Mouse (Mus musculus) intestine, embryonic 15.5 days (tissue): ENCODE measurements at regions not wholly inside any gene's neighbourhood (a gene's known extent, or its start where the extent isn't known, plus 50 kb on each side); places are given as distances from the start of the nearest gene placed in this dataset.
"Not testable (repeated sequence)": the region's sequence is repeated elsewhere in the genome, so short reads cannot be mapped to it uniquely, and the experiment has no call there.

Experiments used
- ATAC-seq: fragments of 200-750 bp; cut with Nextera tagmentation; 2 replicates; pipeline ENCODE4 v1.8.0; 2017; ENCODE audit warnings: moderate TSS enrichment, moderate library complexity
- H3K27ac ChIP-seq: fragments of 300-500 bp; sonication (generic); 2 replicates; pipeline ENCODE4 v1.5.1; 2015; ENCODE audit warnings: mild to moderate bottlenecking, inconsistent platforms
- H3K27me3 ChIP-seq: fragments of 300-500 bp; sonication (generic); replicated peaks from 2 replicates; pipeline ENCODE4 v1.6.1; 2015; ENCODE audit warnings: inconsistent platforms
- H3K36me3 ChIP-seq: fragments of 300-500 bp; sonication (generic); 2 replicates; pipeline ENCODE4 v1.6.1; 2015; ENCODE audit warnings: inconsistent platforms
- H3K4me1 ChIP-seq: fragments of 300-500 bp; sonication (generic); replicated peaks from 2 replicates; pipeline ENCODE4 v1.6.1; 2015; ENCODE audit warnings: inconsistent platforms
- H3K4me2 ChIP-seq: fragments of 300-500 bp; sonication (generic); replicated peaks from 2 replicates; pipeline ENCODE4 v1.6.1; 2015; ENCODE audit warnings: mild to moderate bottlenecking, inconsistent platforms
- H3K4me3 ChIP-seq: fragments of 300-500 bp; sonication (generic); replicated peaks from 2 replicates; pipeline ENCODE4 v1.5.1; 2015; ENCODE audit warnings: inconsistent platforms
- H3K9ac ChIP-seq: fragments of 300-500 bp; sonication (generic); 2 replicates; pipeline ENCODE4 v1.6.1; 2015; ENCODE audit warnings: inconsistent platforms
- H3K9me3 ChIP-seq: fragments of 300-500 bp; sonication (generic); 2 replicates; pipeline ENCODE4 v1.6.1; 2016; ENCODE audit warnings: inconsistent platforms
- WGBS: fragments of 180-500 bp; shearing (Covaris S2); methylation state at CpG from one replicate; pipeline ENCODE4 v1.1.7; 2015; 5-methylcytosine and 5-hydroxymethylcytosine counted together

DNA sequence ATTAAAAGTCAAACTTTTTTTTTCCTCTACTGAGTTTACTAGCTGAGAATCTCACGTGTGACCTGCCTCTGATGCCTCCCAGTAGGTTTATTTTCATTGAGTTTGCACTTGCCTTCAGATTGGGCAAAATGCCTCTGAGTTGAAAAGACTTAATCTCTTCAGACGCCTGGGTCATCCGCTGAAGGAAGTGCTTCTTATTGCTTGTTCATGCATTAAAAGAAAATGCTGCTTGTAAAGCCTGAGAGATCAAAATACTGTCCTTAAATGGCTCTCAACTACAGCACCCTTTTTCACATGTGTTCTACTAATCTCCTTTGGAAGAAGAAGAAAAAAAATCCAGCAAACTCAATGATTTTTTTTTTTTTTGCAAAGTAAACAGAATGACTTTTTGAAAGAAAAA lies 351.5 kb downstream of the Kcnh5 start:
- WGBS = 53% methylated on average over 3 of the region's 3 CpGs
- H3K4me1 ChIP-seq = no peaks in the 10 kb centered on the region

GRCm38 (mm10) chr12:74824735-74825494 lies 352.2 kb downstream of the Kcnh5 start:
- no peak overlapping the region for H3K4me2 ChIP-seq
- no peaks in the 10 kb centered on the region for H3K9me3 ChIP-seq
- no peaks in the 10 kb centered on the region for H3K27me3 ChIP-seq
- no peak overlapping the region for H3K9ac ChIP-seq
- H3K4me3 ChIP-seq = no peak overlapping the region
- WGBS = 40% methylated on average over 3 of the region's 3 CpGs
- no peak overlapping the region for H3K27ac ChIP-seq
- no peaks in the 10 kb centered on the region for H3K4me1 ChIP-seq
- 0 out of 2 replicates have a peak, but pooled peaks have one; percentile 39 for ATAC-seq
- H3K36me3 ChIP-seq = no peaks in the 10 kb centered on the region

More for the DNA sequence above, 351.5 kb downstream of the Kcnh5 start:
- H3K9me3 ChIP-seq = no peaks in the 10 kb centered on the region
- no peak overlapping the region for H3K4me3 ChIP-seq
- H3K36me3 ChIP-seq = no peaks in the 10 kb centered on the region
- H3K27me3 ChIP-seq = no peaks in the 10 kb centered on the region
- no peak overlapping the region for H3K27ac ChIP-seq
- ATAC-seq = no peak
- no peak overlapping the region for H3K9ac ChIP-seq
- H3K4me2 ChIP-seq = no peak overlapping the region

DNA sequence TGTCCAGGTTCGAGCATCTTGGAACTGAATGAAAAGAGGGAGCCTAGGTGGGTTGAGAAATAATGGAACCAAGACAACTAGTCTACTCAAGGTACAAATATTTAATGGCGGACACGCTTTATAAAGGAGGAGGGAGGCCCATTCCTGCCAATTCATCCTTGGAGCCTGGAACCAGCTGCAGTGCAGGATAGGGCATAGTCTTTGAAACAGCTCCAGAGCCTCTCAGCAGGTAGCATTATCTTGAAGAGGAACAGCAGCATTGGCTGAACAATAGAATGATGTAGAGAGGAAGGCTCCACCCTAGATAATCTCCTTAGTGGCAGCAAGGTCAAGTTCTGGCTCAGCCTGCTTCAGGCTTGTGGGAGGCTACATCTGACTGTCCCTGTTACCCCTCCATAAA lies 361.0 kb downstream of the Kcnh5 start:
- not testable (repeated sequence) for H3K9me3 ChIP-seq, H3K27ac ChIP-seq, H3K4me2 ChIP-seq, H3K9ac ChIP-seq, ATAC-seq, H3K4me1 ChIP-seq, H3K27me3 ChIP-seq, H3K36me3 ChIP-seq, H3K4me3 ChIP-seq
- WGBS = 98% methylated on average over 3 of the region's 3 CpGs

- H3K9me3 ChIP-seq, H3K4me2 ChIP-seq, H3K36me3 ChIP-seq, ATAC-seq, H3K4me3 ChIP-seq, H3K4me1 ChIP-seq, H3K9ac ChIP-seq, H3K27ac ChIP-seq, H3K27me3 ChIP-seq: not testable (repeated sequence)
- WGBS = 89% methylated on average over 2 of the region's 2 CpGs
Observed at GRCm38 (mm10) chr12:74808571-74808970, 368.6 kb downstream of the Kcnh5 start.

- 91% methylated on average over 15 of the region's 15 CpGs for WGBS
- H3K4me2 ChIP-seq, H3K27me3 ChIP-seq, H3K9me3 ChIP-seq, H3K4me3 ChIP-seq, H3K27ac ChIP-seq, H3K9ac ChIP-seq, H3K4me1 ChIP-seq, H3K36me3 ChIP-seq, ATAC-seq: not testable (repeated sequence)
Observed at GRCm38 (mm10) chr12:74807926-74808325, 369.2 kb downstream of the Kcnh5 start.

GRCm38 (mm10) chr12:74803740-74804512 lies 373.2 kb downstream of the Kcnh5 start:
- H3K4me2 ChIP-seq = no peak overlapping the region
- H3K4me3 ChIP-seq = no peak overlapping the region
- H3K9ac ChIP-seq = no peak overlapping the region
- no peaks in the 10 kb centered on the region for H3K4me1 ChIP-seq
- no peak for ATAC-seq
- WGBS = 56% methylated on average over 13 of the region's 13 CpGs
- no peak overlapping the region for H3K27ac ChIP-seq
- 0 out of 2 replicates have a peak, but pooled peaks cover 6% of the 10 kb centered on the region for H3K9me3 ChIP-seq
- H3K27me3 ChIP-seq = no peaks in the 10 kb centered on the region
- no peaks in the 10 kb centered on the region for H3K36me3 ChIP-seq

DNA sequence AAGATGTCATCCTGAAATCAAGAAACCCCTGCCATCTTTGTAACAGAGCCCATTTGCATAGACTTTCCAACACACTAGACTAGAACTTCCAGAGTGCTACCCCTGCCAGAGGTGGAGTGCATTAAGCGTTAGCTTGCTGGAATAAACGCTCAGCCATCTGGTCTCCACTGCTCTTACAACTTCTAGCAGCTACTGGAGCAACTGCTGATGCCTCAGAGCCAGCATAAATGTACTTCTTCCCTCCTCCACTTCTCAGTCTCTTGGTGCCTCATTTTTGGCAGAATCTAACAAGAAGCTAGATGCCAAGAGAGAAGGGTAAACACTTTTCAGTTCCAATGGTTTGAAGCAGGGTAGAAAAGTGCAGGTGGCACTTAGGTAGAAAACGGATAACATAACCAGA lies 385.1 kb downstream of the Kcnh5 start:
- Histone ChIP-seq H3K9ac (no peak overlapping the region), H3K36me3 (no peaks in the 10 kb centered on the region), H3K27ac (no peak overlapping the region), H3K4me2 (no peak overlapping the region), H3K27me3 (no peaks in the 10 kb centered on the region), H3K4me1 (no peaks in the 10 kb centered on the region), H3K9me3 (no peaks in the 10 kb centered on the region), H3K4me3 (no peak overlapping the region)
- 68% methylated on average over 3 of the region's 3 CpGs for WGBS
- no peak for ATAC-seq

- Histone ChIP-seq H3K27ac (no peak overlapping the region), H3K4me3 (no peak overlapping the region), H3K4me1 (no peaks in the 10 kb centered on the region), H3K9me3 (no peaks in the 10 kb centered on the region), H3K36me3 (no peaks in the 10 kb centered on the region), H3K27me3 (no peaks in the 10 kb centered on the region), H3K9ac (no peak overlapping the region), H3K4me2 (no peak overlapping the region)
- 74% methylated on average over 1 of the region's 1 CpGs for WGBS
- no peak for ATAC-seq
Observed at GRCm38 (mm10) chr12:74762284-74762683, 414.8 kb downstream of the Kcnh5 start.

- no peaks in the 10 kb centered on the region for H3K27me3 ChIP-seq
- ATAC-seq = no peak
- no peak overlapping the region for H3K4me3 ChIP-seq
- H3K27ac ChIP-seq = no peak overlapping the region
- no peaks in the 10 kb centered on the region for H3K9me3 ChIP-seq
- no peaks in the 10 kb centered on the region for H3K36me3 ChIP-seq
- H3K9ac ChIP-seq = no peak overlapping the region
- 94% methylated on average over 1 of the region's 1 CpGs for WGBS
- no peaks in the 10 kb centered on the region for H3K4me1 ChIP-seq
- no peak overlapping the region for H3K4me2 ChIP-seq
Observed at GRCm38 (mm10) chr12:74745051-74745450, 428.9 kb upstream of the Gm11042 start.

DNA sequence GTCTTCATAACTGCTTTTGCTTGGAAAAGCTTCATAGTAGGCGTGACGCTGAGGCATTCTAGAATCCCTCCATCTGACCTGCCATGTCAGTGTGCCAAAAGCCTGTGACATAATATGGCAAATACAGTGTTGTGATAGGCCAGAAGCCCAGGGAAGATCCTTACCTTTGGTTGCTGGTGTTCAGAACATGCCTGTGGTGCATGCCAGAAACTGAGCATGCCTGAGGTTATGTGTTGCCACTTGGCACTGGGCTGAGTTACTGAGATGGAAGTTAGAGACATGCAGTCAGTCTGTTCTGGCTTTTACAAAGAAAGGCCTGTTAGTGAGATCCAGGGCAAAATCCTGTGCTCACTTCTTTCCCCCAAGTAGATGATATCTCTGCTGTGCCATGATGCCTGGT lies 412.7 kb upstream of the Gm11042 start:
- Histone ChIP-seq H3K9me3 (no peaks in the 10 kb centered on the region), H3K27ac (no peak overlapping the region), H3K4me3 (no peak overlapping the region), H3K9ac (no peak overlapping the region), H3K36me3 (no peaks in the 10 kb centered on the region), H3K4me1 (no peaks in the 10 kb centered on the region), H3K4me2 (no peak overlapping the region), H3K27me3 (no peaks in the 10 kb centered on the region)
- ATAC-seq = no peak
- 91% methylated on average over 2 of the region's 2 CpGs for WGBS

GRCm38 (mm10) chr12:74679149-74679548 lies 363.0 kb upstream of the Gm11042 start:
- Histone ChIP-seq H3K4me1 (no peaks in the 10 kb centered on the region), H3K27me3 (no peaks in the 10 kb centered on the region), H3K36me3 (no peaks in the 10 kb centered on the region), H3K4me2 (no peak overlapping the region), H3K9me3 (no peaks in the 10 kb centered on the region), H3K27ac (no peak overlapping the region), H3K4me3 (no peak overlapping the region), H3K9ac (no peak overlapping the region)
- ATAC-seq = no peak
- WGBS = 77% methylated on average over 3 of the region's 3 CpGs

DNA sequence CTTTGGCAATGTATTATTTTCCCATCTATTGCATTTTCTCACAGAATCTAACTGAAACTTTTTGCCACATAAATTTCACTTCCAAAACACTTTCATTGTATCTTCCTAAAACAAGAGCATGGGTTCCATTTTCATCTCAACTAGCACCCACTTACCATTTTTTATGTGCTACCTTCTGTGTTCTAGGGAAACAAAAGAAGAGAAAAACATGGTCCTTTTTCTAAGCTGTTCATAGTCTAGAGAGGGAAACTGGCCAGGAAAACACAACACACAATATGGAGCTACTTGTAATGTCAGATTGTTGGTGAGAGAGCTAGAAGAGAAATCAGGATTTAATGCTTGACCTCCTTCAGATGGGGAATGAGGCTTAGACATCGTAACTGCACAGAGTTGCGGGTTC lies 361.6 kb upstream of the Gm11042 start:
- H3K27ac ChIP-seq = no peak overlapping the region
- no peak overlapping the region for H3K9ac ChIP-seq
- H3K4me3 ChIP-seq = no peak overlapping the region
- H3K9me3 ChIP-seq = no peaks in the 10 kb centered on the region
- no peak overlapping the region for H3K4me2 ChIP-seq
- no peaks in the 10 kb centered on the region for H3K36me3 ChIP-seq
- WGBS = 94% methylated on average over 2 of the region's 2 CpGs
- no peaks in the 10 kb centered on the region for H3K27me3 ChIP-seq
- no peaks in the 10 kb centered on the region for H3K4me1 ChIP-seq
- no peak for ATAC-seq

DNA sequence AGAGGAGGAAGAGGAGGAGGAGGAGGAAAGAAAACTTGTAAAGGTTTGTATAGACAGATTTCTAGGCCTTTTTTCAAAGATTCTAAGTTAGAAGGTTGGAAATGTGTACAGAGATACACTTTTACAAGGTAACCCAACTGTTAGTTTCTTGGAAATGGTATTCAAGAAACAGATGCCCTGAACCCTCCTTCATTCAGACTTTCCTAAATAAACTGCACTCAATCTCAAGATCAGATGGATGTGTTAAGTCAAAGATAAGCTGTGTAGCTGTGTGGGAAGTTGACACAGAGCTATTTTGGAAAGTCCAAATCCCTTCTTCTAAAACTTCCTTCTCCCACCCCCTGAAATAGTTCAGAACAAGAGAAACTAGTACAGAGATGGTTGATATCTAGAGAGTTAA lies 342.2 kb upstream of the Gm11042 start:
- Histone ChIP-seq H3K27ac (no peak overlapping the region), H3K27me3 (no peaks in the 10 kb centered on the region), H3K4me3 (no peak overlapping the region), H3K4me1 (no peaks in the 10 kb centered on the region), H3K9ac (no peak overlapping the region), H3K4me2 (no peak overlapping the region), H3K36me3 (no peaks in the 10 kb centered on the region), H3K9me3 (no peaks in the 10 kb centered on the region)
- ATAC-seq = no peak
